Mouse (Mus musculus) cerebellum, adult 11 months (tissue): ENCODE data around the gene Aldh1a2.
A peak's percentile ranks its signal among the peaks of the same experiment; 100 is the strongest.

ENCODE experiments used
- DNase-seq: peaks from one replicate; pipeline ENCODE4 v3.0.0; 2022

The Aldh1a2 gene

DNA sequence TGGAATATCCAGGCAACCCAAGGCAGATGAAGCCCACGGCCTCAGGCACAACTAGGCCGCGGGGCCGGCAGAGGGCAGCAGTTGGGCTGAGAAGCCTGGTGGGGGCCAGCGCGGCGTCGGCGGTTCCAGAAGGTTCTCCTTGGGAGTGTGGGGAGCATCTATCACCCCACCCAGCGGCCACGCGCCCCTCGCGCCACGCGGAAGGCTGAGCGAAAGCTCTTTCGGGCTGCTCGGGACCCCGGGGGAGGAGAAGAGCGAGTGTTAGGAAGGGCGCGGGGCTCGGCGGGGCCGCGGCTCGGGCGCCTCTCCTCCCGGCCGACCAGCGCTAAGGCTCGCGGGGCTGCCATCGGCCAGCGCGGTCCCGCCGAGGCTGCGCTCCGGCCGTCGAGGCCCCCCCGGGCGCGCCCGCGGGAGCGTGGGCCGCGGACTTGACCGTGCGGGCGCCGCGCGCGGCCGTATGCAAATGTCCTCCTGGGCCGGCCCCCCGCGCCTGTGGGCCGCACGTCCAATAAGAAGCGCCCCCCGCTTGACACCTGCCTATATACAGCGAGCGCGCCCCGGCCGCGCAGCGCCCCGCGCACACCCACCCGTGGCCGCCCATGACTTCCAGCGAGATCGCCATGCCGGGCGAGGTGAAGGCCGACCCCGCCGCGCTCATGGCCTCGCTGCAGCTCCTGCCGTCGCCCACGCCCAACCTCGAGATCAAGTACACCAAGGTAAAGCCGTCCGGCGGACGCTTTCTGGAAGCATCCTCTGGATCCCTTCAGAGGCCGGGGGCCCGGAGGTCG lies at the start of gene Aldh1a2:
Gene Aldh1a2 (plus strand): TSS at position 542 of the 788 bp plus-strand sequence.
- DNase-seq: no peak

DNA sequence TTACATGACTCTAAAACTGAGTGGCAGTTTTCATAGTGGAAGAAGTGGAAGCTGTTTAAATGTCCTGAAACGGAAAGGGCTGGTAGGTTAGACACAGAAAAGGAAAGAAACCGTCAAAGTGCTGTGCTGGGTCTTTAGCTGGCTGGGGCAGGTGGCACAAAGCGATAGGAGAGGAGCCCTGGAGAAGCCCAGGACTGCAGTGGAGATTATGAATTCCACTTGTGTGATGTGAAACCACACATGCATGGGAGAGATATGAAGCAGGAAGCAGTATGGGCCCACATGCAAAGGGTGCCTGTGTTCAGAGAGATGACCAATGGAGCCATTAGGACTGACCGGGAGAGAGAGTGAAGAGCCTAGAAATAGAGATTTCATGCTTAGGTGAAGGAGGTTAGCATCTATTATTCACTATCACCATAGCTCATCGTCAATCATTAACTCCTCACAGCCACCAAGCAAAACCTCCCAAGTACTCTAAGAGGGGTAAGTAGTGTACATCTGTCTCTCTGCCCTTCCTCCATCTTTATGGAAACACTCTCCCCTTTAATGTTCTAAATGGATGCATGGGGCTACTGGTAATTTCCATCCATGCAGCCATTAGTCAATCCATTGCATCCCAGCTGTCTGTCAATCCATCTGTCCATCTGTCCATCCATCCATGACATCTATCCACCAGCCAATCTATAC lies 49.4 kb upstream of the Aldh1a2 start:
- DNase-seq: no peak

DNA sequence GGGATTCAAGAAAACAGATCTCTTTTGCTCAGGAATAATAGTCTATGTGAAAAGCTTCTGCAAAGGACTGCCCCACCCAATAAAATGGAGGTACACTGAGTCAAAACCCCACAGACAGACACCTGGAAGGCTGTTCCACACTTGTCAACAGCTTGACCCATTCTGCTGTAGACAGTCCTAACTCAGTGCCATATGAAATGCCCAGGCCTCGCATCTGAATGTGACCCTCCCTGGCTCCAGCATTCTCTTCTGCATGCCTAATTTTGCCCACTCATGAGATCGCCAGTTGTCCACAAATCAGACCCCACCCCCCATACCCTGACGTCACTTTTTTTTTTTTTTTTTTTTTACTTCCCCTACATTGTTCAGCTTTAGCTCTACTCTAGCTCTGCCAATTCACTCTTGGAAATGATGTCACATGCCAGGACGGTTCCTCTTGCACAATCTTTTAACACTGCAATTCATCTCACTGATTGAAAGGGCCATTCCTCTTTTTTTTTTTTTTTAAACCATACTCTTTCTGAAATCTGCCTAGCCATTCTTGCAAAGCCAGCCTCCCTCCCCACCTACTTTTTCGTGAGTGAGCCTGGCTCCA lies 48.6 kb upstream of the Aldh1a2 start:
- DNase-seq: no peak

DNA sequence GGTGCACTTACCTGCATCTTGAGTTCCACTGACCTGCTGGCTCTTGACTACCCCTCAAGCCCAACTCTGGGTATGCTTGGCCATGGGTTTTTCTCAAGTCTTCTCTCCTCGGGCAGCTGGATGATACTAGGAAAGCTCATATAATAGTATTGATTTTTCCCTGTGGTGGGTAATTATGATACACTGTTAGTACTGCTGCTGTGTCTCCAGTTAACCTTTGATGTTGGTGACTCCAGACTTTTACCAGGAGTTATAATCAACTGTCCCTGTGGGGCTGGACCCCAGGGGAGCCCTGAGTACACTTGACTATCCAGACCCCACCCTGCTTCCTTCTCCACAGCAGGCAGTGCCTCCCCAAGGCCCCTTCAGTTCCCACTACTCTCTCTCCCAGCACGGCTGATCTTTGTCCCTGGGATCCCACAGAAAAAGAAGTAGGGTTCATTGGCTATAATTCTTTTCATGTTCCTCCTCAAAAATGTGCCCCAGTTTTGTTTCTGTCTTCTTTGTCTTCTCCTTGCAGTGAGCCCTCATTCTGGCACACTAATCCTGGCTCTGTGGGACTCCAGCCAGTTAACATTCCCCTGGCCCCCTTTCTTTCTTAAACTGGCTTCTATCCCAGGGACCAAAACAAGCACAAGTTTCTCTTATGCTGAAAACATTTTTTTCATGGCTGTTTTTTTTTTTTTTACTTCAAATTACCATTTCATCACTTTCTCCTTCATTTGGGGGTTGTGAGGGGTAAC lies 47.9 kb upstream of the Aldh1a2 start:
- DNase-seq: no peak

DNA sequence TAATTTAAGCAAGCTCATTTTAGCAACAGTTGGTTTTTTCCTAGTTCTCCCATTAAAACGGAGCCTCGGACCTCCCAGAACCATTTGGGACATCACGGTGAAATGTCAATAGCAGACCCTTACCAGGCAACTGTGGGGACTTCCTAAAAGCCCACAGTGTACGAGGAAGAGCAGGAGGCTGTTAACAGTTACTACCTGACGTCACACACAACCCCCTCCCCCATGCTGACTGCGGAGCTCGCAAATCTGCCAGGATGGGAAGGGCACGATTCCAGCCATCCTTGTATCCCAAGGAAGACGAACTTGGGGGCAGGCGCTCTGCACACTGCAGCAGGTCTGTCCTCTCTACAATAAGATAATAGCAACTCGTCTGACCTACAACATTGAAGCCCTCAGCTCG lies 47.1 kb upstream of the Aldh1a2 start, which contains the start of gene Aqp9:
Gene Aqp9 (minus strand): TSS at position 172 of the 400 bp plus-strand sequence.
- DNase-seq: no peak

DNA sequence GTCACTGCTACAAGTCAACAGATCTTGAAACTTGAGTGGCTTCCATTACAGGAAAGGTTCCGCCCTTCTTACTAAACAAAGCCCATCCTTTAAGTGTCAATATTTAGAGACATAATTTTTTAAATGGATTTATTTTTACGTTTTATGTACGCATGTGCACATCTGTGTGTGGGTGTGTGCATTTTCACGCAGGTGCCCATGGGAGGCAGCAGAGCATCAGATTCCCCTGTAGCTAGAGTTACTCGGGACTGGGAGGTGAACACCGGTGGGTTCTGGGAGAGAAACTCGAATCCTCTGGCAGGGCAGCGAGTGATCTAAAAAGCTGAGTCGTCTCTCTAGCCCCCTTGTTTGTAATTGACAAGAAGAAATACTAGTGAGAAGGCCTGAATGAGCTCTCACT lies 42.1 kb upstream of the Aldh1a2 start:
- DNase-seq: no peak

DNA sequence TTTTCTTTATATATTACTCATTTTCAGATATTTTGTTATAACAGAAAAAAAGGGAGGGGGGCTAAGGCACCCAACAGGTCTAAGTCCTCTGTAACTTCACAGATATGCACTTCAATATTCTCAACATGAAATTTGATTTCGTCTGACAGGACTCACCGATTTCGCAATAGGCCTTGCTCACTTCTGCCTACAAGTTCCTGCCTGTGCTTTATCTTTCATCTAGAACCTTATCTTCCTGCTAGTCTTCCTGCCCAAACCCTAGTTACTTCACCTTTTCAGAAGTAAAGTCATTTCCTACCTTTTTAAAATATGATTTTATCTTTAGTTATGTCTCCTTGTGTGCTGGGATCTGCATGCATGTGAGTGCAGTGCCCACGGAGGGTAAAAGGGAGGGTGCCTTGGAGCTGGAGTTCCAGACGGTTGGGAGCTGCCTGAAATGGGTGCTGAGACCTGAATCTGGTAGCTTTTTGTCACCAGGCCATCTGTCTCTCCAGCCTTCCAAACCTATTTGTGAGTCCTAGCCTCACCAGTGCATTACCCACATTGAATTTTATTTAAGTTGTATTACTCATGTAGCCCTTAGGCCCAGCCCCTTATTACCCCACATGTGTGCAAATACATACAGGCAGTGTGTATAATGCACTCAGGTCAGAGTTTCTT lies 41.1 kb upstream of the Aldh1a2 start:
- DNase-seq: no peak

DNA sequence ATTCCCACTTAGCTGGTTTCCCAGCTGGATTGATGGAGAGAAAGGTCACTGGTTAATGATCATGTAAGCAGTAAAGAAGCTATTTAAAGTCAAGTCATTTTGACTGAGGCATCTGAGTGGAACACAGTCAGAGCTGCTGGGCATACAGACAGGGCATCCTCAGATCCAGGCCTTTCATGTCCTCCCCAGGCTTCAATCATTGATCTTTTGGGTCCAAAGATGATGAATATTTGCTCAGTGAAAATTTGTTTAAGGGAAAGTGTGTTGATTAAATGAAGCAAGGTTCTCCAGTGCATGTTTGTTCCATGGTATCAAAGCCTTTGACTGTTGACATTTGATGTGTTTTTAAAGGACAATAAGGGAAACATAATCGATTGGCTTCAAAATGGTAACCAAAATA lies 39.9 kb upstream of the Aldh1a2 start:
- DNase-seq: no peak

DNA sequence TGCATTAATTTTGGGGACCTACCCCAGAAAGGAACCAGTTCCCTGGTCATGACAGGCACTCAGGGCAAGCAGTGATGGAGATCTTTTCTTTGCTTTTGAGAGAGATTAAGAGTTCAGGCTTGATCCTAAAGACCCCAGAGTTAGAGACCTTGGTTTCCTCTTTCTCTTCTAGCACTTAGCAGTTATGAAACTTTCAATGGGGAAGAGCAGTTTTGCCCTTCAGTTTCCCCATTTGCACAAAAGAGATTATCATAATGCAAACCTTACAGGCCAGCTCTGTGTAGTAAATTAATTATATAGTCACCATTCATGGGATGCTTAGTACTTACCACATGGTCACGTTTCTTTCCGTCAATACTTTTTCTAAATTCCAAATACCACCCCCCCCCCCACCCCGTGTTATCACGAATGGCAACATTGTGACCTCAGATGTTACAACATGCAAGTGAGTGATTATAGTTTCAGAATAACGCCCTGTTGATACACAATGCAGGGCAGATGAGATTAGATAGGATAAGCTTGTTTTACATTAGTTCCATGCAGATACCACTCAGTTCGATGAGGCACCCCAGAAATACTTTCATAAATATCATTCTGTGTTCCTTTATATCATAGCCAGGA lies 36.2 kb upstream of the Aldh1a2 start:
- DNase-seq: no peak

DNA sequence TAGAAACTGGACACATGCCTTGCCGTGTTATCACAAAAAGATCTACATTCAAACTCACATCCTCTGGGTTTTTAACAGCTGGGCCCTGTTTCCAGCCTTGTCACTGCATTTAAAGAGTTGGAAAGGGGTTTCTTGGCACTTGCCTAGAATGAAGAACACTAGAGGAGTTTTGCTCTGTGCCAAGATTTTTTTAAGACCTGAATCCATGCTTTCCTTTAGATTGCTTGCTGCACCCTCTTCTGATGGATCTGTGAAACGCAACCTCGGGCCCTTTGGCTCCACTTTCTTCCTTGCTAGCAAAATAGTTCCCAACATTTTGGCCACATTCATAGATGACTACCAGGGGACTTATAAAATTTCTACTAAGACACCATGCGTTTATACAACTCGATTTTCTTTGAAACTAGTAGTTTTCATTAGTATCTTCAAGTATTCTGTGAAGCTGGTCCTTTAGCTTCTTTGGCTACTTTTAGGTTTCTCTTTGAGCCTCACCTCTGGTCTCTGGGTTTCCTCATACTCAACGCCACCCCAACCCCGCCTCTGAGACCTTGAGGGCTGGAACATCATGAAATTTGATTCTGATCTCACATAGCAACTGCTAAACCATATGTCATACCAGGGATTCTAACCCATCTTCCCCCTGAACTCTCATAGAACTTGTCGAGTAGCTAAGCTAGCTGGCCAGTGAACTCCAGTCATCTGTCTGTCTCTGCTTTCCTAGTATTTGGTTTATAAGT lies 35.5 kb upstream of the Aldh1a2 start:
- DNase-seq: no peak

DNA sequence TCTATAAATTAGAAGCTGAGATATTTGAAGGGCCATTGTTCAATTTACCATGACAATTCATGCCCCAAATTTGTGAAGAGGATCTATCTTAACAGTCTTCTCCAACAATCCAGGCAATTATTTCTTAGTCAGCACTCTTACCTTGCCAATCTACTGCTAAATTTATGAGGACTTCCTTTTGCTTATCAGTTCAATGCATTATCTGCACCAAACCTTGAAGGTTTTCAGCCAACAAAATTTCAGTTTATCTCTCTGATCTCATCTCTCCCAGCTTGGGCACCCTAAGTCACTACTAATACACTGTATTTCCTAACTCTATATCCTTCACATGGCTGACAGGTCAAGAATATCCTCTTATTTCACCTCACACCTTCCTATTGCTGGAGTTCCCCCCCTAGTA lies 30.3 kb upstream of the Aldh1a2 start:
- DNase-seq: no peak

DNA sequence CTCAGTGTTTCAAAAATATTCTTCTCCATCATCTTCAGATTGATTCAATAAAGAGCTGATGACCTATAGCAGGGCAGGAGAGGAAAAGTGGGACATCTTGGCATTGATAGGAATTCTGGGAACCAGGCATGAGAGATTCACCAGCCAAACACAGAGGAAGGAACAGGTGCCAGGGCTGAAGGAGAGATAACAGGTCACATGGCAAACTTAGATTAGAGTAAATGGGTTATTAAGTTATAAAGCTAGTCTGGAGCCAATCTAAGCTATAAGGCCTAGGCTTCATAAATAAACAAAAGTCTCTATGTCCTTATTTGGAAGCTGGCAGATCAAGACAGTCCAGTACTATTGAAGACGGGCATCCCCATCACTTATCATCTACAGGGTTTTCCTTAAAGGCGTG lies 29.8 kb upstream of the Aldh1a2 start:
- no peak for DNase-seq

DNA sequence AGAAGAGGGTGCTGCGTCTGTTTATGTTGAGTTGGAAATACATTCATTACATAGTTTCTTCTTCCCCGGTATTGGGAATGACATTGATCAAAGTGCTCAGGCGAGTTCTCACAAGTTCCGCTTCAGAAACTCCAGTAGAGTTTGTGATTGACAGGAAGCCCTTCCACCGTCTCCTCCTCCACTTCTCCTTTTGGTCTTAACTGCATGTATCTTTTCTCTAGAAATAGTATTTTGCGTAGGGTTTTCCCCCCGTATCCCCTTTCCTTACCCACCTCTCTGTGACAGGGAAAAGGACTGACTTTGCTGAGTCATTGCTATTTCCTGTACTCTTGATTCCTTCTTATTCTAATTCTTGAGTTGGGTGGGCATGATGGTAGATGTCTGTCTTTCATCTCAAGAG lies 28.2 kb upstream of the Aldh1a2 start:
- no peak for DNase-seq

DNA sequence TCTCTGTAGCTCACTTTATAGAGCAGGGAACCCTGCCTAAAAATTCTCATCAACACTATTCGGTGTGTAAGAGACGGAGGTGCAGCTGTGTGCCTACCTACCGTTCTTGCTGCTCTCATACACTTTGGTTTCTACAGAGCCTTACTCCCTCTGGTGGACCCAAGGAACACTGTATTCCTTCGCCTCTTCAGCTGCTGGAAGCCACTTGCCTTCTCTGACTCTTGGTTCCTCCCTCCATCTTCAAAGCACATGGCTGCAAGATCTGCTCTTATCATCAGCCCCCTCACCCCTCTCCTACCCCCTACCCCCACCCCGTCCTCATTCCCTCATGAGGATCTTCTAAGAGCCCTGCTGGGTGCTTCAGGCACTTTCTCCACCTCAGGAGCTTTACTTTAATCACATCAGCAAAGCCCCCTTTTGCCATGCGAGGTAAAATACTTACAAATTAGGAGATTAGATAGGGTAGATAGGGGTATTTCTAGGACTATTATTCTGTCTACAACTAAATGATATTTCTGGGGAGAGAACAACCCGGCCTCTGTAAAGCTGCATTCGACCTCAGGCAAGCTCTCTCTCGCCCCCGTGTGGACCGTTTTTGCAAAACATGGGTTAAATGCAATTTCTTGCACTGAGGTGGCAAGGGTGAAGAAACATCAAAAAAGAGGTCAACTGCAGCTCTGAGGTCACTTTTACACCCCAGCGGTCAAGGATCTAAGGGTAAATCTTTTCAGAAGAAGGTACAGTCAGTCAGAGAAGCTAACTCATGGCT lies 26.8 kb upstream of the Aldh1a2 start:
- DNase-seq: peak; percentile 22

DNA sequence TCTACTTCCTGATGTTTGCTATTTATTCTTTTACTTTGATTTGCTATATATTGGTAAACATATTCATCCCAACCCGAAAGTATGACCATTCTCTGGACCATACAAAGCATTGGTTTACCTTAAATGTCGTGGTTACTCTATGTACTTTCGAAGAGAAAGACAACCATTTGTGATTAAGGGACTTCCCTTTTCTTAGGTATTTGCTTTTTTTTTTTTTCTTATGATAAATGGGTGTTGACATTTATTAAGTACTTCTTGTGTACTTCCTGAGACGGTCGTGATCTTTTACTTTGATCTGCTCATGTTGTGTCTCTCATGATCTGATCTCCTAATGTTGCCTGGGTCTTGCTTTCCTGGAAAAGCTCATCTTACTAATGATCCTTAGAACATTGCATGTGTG lies 16.8 kb upstream of the Aldh1a2 start:
- no peak for DNase-seq

DNA sequence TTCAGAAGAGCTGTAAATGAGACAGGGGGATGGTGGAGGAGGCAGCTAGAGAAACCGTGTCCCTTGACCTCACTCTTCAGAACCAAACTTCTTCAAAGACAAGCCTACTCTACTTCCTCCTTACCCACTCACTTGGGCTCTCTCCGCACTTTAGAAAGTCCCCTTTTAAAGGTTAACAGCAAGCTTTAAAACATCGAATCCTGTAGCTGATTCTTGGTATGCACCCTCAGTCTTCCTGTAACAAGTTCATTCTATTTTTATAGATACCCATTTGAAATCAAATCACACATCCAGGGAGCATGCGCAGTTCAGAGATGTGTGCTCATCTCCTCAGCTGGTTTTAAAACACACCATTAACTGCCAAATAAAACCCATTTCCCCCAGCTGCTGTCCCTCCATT lies 13.3 kb upstream of the Aldh1a2 start:
- DNase-seq: no peak

DNA sequence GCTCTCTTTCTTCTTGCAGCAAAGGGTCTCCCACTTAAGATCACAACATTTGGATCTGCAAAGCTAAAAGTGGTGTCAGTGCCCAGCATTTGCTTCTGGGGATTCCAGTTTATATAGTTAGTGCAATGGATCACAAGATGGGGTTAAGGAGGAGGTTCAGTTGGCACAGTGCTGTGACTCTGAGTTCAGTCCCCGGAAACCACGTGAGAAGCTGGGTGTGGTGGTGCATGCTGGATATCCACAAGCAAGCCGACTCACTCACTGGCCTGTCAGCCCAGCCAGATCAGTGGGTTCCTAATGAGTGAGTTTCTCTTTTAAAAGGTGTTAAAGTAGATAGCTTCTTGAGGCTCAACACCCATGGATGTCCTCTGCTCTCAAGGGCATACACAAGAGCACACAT lies 6.3 kb upstream of the Aldh1a2 start:
- no peak for DNase-seq

DNA sequence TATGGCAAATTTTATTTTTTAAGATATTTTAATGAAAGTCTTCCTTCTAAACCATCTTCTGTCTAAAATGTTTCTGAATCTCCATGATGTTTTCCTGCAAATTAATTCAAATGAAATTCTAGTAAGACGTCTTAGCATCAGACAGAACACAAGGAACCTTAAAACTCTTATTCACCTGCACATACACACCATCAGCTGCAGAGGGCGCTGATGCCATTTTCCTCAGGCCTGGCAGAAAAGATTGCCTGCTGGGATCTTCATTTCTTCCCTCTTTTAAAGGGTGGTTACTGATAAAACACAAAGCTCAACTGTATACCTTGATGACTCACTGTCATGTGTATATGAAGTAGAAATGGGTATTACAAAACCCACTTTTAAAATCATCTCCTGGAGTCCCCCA lies 4.7 kb upstream of the Aldh1a2 start:
- DNase-seq: no peak

DNA sequence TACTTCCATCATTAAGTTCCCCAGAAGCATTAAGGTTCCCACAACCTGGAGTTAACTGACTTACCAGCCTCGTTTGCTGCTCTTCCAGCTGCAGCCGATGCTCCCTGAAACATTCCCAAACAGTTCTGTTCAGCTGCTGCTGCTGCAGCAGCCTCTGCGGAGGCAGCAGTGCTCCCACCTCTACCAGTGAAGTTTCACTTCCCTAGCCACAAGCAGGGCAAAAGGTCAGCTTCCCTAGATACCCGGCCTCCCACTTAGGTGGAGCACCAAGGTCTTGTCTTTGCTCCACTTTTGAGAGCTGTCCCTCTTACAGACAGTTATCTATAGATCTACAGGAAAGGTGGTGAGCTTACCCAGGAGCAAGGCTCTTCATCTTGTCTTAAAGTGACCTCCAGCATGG lies 2.0 kb upstream of the Aldh1a2 start:
- no peak for DNase-seq

DNA sequence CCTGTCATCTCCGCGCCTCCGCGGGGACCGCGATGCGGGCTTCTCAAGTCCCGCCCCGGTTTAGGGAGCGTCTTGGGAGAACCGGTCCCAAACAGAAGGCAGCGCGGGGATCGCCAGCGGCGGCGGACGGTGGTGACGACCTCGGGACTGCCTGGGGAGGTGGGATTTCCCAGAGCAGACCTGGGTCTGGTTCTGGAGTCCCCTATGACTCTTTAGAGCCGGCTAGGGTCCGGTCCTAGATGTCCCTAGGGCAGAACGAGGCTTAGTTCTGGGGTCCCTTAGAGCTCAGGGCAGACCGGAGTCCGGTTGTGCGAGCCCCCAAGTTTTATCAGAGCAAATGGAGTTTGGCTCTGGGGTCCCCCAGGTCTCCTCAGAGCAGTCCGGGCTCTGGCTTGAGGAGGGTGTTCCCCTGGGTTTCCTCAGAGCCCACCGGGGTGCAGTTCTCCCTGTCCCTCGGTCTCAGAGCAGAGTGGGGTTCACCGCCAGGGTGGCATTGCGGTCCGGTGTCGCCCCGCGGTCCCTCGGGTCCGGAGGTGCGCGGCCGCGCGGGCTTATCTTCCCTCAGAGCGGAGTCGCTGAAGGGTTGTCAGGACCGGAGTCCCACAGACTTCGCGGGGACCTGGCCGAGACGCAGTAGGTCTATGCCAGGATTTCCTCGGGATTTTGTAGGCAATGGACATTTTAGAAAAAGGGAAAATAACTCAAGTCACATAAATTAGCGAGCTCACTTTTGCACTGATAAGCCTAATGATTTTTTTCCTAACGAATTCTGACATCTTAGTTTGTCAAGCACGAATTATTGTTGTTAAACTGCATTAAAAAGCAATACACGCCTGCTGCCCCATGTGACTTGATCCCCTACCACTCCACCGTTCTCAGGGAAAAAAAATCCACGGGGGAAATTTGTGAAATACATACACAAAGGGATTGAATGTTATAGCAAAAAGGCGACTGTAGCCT lies 727 bp downstream of the Aldh1a2 start:
- no peak for DNase-seq
